Mouse (Mus musculus) midbrain, embryonic 10.5 days (tissue): ENCODE data around the gene Olfr1337. TPM values are rescaled to one million over a fixed set of nuclear protein-coding genes. Genes with fewer than 3 reads are reported as not detected.
"Not testable (repeated sequence)": the region's sequence is repeated elsewhere in the genome, so short reads cannot be mapped to it uniquely, and the experiment has no call there.

ENCODE experiments used
- DNase-seq: peaks from one replicate; pipeline ENCODE4 v3.0.0-alpha.2; 2017; ENCODE audit warnings: low spot score
- H3K27ac ChIP-seq: fragments of 300-500 bp; sonication (generic); replicated peaks from 2 replicates; pipeline ENCODE4 v1.5.1; 2016; ENCODE audit warnings: mild to moderate bottlenecking
- H3K27me3 ChIP-seq: fragments of 300-500 bp; sonication (generic); 2 replicates; pipeline ENCODE4 v1.6.1; 2016; ENCODE audit warnings: low read depth, mild to moderate bottlenecking; ENCODE audit not compliant: poor library complexity, severe bottlenecking
- H3K36me3 ChIP-seq: fragments of 300-500 bp; sonication (generic); 2 replicates; pipeline ENCODE4 v1.6.1; 2016; ENCODE audit warnings: mild to moderate bottlenecking, moderate library complexity
- H3K4me1 ChIP-seq: fragments of 300-500 bp; sonication (generic); 2 replicates; pipeline ENCODE4 v1.6.1; 2016
- H3K4me3 ChIP-seq: fragments of 300-500 bp; sonication (generic); 2 replicates; pipeline ENCODE4 v1.5.1; 2016; ENCODE audit warnings: mild to moderate bottlenecking, moderate library complexity
- H3K9me3 ChIP-seq: fragments of 300-500 bp; sonication (generic); replicated peaks from 2 replicates; pipeline ENCODE4 v1.6.1; 2016; ENCODE audit warnings: mild to moderate bottlenecking
- WGBS: fragments of 180-500 bp; shearing (Covaris S2); methylation state at CpG from one replicate; pipeline ENCODE4 v1.1.7; 2016; 5-methylcytosine and 5-hydroxymethylcytosine counted together
- polyA plus RNA-seq: library from polyadenylated mRNA; unstranded; fragments of >200 nt; fragmentation: Nextera tagmentation; extraction: Ambion mirVana; gene quantifications from 2 replicates; pipeline ENCODE4 v1.2.1, GENCODE M21; 2016

Olfr1337 gene
- polyA plus RNA-seq: not detected in 2 replicates

- no peak within 1 kb of the TSS for H3K4me3 ChIP-seq
- no peak for DNase-seq
- H3K27me3 ChIP-seq: no peaks in the 10 kb centered on the region
- H3K27ac ChIP-seq: no peak within 1 kb of the TSS
- 82% methylated on average over 2 of the region's 2 CpGs for WGBS
- no peaks in the 10 kb centered on the region for H3K9me3 ChIP-seq
- H3K4me1 ChIP-seq: no peaks in the 10 kb centered on the region
- no peaks in the 10 kb centered on the region for H3K36me3 ChIP-seq
Observed at GRCm38 (mm10) chr4:118782486-118782885, at the start of gene Olfr1337. TSS of gene Olfr1337 (minus strand) at chr4:118782586.

DNA sequence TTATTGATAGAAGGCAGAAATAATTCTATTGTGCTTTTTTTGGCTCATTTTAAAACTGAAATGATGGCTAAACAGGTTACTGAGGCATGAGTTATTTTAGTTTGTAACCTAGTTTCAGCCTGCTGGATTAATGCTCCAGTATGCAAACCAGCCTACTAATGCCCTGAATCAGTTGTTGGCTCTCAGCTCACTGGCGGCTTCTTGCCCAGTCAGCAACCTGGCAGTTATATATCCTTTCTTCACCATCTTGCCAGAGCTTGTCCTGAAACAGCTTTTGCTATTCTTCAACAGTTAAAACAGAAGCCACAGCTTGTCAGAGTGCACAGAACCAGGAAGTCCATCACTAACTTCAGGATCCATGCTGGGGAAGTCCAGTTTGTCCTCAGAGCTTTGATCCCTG, 36.5 kb upstream of the Olfr1337 start:
- no peak for DNase-seq

GRCm38 (mm10) chr4:118809844-118810243, 27.5 kb upstream of the Olfr1337 start, which contains the start of gene Olfr1335:
TSS of gene Olfr1335 (minus strand) at chr4:118809944.
- no peaks in the 10 kb centered on the region for H3K36me3 ChIP-seq
- 93% methylated on average over 4 of the region's 4 CpGs for WGBS

More for the DNA sequence above, 36.5 kb upstream of the Olfr1337 start:
- no peaks in the 10 kb centered on the region for H3K36me3 ChIP-seq
- no peak overlapping the region for H3K27ac ChIP-seq
- no peaks in the 10 kb centered on the region for H3K27me3 ChIP-seq
- no peaks in the 10 kb centered on the region for H3K4me1 ChIP-seq
- H3K9me3 ChIP-seq: no peaks in the 10 kb centered on the region
- WGBS: 84% methylated on average over 1 of the region's 1 CpGs
- no peak overlapping the region for H3K4me3 ChIP-seq

GRCm38 (mm10) chr4:118792796-118793195, 10.4 kb upstream of the Olfr1337 start:
- H3K4me3 ChIP-seq, H3K36me3 ChIP-seq, H3K27me3 ChIP-seq, H3K4me1 ChIP-seq, H3K27ac ChIP-seq, DNase-seq, H3K9me3 ChIP-seq: not testable (repeated sequence)

More at GRCm38 (mm10) chr4:118809844-118810243, 27.5 kb upstream of the Olfr1337 start, which contains the start of gene Olfr1335:
- no peak for DNase-seq
- Histone ChIP-seq H3K27me3 (no peaks in the 10 kb centered on the region), H3K4me3 (no peak within 1 kb of the TSS), H3K9me3 (no peaks in the 10 kb centered on the region), H3K4me1 (no peaks in the 10 kb centered on the region), H3K27ac (no peak within 1 kb of the TSS)

DNA sequence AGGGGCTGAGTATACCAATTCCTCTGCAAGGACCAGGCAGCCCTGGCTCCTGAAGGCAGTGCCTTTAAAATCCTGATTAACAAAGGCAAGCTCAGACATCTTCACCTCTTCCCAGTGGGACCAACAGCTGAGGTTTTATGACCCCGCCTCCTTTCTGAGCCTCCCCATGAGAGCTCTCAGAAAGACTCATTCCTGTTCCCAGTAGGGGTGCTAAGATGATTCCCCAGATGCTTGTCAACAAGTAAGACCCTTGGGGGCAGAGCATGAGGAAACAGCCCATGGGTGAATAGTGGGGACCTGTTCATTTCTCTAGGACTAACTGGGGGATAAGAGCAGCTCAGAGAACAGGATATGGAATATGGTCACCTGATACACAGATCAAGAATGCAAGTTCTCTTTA, 23.7 kb downstream of the Olfr1337 start, which contains the start of gene Olfr1338:
Olfr1338 (minus strand) TSS at position 101 of the 400 bp plus-strand sequence.
- H3K27me3 ChIP-seq: no peaks in the 10 kb centered on the region
- H3K9me3 ChIP-seq: no peaks in the 10 kb centered on the region
- H3K36me3 ChIP-seq: no peaks in the 10 kb centered on the region
- 81% methylated on average over 1 of the region's 1 CpGs for WGBS
- H3K4me1 ChIP-seq: no peaks in the 10 kb centered on the region
- H3K27ac ChIP-seq: no peak within 1 kb of the TSS
- no peak for DNase-seq
- H3K4me3 ChIP-seq: no peak within 1 kb of the TSS

- DNase-seq: peak; percentile 17
- no peak overlapping the region for H3K27ac ChIP-seq
- no peaks in the 10 kb centered on the region for H3K36me3 ChIP-seq
- WGBS: 2% methylated on average over 16 of the region's 16 CpGs
- peaks cover 15% of the 10 kb centered on the region for H3K4me1 ChIP-seq
- H3K27me3 ChIP-seq: peaks cover 52% of the 10 kb centered on the region
- peak overlapping the region; percentile 32 for H3K4me3 ChIP-seq
- H3K9me3 ChIP-seq: peaks cover 12% of the 10 kb centered on the region
Observed at GRCm38 (mm10) chr4:118741881-118742280, 40.5 kb downstream of the Olfr1337 start.

GRCm38 (mm10) chr4:118740988-118741698, 41.2 kb downstream of the Olfr1337 start:
- peaks cover 52% of the 10 kb centered on the region for H3K27me3 ChIP-seq
- no peaks in the 10 kb centered on the region for H3K36me3 ChIP-seq
- peaks cover 5% of the 10 kb centered on the region; the same call in 1 of the 2 replicates for H3K9me3 ChIP-seq
- WGBS: 5% methylated on average over 11 of the region's 11 CpGs
- H3K4me1 ChIP-seq: peaks cover 15% of the 10 kb centered on the region
- DNase-seq: peak; percentile 36
- no peak overlapping the region for H3K27ac ChIP-seq
- peak overlapping the region; percentile 32 for H3K4me3 ChIP-seq

DNA sequence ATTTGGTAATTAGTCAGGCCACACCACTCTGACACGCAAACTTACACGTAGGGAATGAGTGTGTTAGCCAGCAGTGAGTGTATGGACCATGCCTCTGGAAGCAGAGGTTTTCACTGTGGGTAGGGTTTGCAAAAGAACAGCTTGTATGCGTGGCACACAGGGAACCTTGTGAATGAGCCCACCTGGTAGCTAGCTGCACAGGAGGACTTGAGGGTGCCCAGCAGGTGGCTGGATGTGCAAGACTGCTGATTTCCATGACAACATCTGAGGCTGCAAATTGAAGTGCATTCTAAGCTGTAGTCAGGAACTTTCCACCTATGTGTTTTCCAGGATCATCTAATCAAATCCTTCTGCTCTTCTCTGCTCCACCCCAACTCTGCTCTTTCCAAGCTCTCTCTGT, 42.8 kb downstream of the Olfr1337 start:
- Histone ChIP-seq H3K27me3 (peaks cover 52% of the 10 kb centered on the region), H3K27ac (no peak overlapping the region), H3K36me3 (no peaks in the 10 kb centered on the region), H3K9me3 (no peaks in the 10 kb centered on the region), H3K4me3 (no peak overlapping the region), H3K4me1 (peaks cover 15% of the 10 kb centered on the region)
- 57% methylated on average over 3 of the region's 3 CpGs for WGBS
- no peak for DNase-seq

DNA sequence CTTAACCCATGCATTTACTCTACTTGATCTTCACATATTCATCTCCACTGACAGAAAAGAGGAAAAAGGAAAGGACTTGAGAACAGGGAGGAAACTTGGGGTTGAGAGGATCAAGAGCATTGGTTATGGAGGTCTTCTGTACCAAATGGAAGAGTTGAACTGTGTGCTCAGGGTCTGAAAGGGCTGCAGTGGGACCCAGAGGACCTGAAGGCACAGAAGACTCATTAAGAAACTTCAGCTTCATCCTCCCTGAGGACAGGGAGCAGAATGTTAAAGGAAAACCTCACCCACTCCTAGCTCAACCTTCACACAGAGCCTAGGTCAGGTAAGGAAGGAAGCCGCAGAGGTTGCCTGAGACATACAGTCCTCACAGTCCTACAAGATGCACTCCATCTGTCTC, 50.5 kb downstream of the Olfr1337 start, which contains the start of gene Olfr1339:
Olfr1339 (plus strand) TSS at position 301 of the 400 bp plus-strand sequence.
- H3K27ac ChIP-seq: no peak within 1 kb of the TSS
- no peak for DNase-seq
- H3K27me3 ChIP-seq: no peaks in the 10 kb centered on the region
- no peaks in the 10 kb centered on the region for H3K36me3 ChIP-seq
- H3K9me3 ChIP-seq: no peaks in the 10 kb centered on the region
- H3K4me1 ChIP-seq: no peaks in the 10 kb centered on the region
- H3K4me3 ChIP-seq: no peak within 1 kb of the TSS
- 88% methylated on average over 1 of the region's 1 CpGs for WGBS

Other genes starting within 250 kb of the Olfr1337 start
- 0.28 and 0.30 TPM in 2 replicates for gene Tmem125, start 238.5 kb downstream of the Olfr1337 start, polyA plus RNA-seq
- gene Cfap57, start 161.8 kb downstream of the Olfr1337 start, polyA plus RNA-seq: 0.70 and 0.75 TPM in 2 replicates
- gene Ebna1bp2, start 161.8 kb downstream of the Olfr1337 start, polyA plus RNA-seq: 187 and 192 TPM in 2 replicates
- not detected in 2 replicates for gene Olfr62, start 123.6 kb downstream of the Olfr1337 start, polyA plus RNA-seq
- gene Olfr1342, start 89.8 kb downstream of the Olfr1337 start, polyA plus RNA-seq: not detected in 2 replicates
- gene Olfr1341, start 79.1 kb downstream of the Olfr1337 start, polyA plus RNA-seq: not detected in 2 replicates
- gene Olfr1340, start 62.4 kb downstream of the Olfr1337 start, polyA plus RNA-seq: not detected in 2 replicates
- not detected in 2 replicates for gene Olfr1339, start 50.4 kb downstream of the Olfr1337 start, polyA plus RNA-seq
- gene Olfr1338, start 23.8 kb downstream of the Olfr1337 start, polyA plus RNA-seq: not detected in 2 replicates
- gene Olfr1335, start 27.4 kb upstream of the Olfr1337 start, polyA plus RNA-seq: not detected in 2 replicates
- gene Olfr1333, start 53.7 kb upstream of the Olfr1337 start, polyA plus RNA-seq: not detected in 2 replicates
- not detected in 2 replicates for gene Olfr1331, start 82.1 kb upstream of the Olfr1337 start, polyA plus RNA-seq
- not detected in 2 replicates for gene Olfr1330, start 106.0 kb upstream of the Olfr1337 start, polyA plus RNA-seq
- not detected in 2 replicates for gene Olfr1329, start 134.9 kb upstream of the Olfr1337 start, polyA plus RNA-seq
- not detected in 2 replicates for gene Olfr1328, start 156.0 kb upstream of the Olfr1337 start, polyA plus RNA-seq
- gene Lao1, start 179.0 kb upstream of the Olfr1337 start, polyA plus RNA-seq: not detected in 2 replicates